Mouse (Mus musculus): ENCODE results near the gene Gm12216.
"Not testable (repeated sequence)": the region's sequence is repeated elsewhere in the genome, so short reads cannot be mapped to it uniquely, and the experiment has no call there.

Gene Gm12216

DNA sequence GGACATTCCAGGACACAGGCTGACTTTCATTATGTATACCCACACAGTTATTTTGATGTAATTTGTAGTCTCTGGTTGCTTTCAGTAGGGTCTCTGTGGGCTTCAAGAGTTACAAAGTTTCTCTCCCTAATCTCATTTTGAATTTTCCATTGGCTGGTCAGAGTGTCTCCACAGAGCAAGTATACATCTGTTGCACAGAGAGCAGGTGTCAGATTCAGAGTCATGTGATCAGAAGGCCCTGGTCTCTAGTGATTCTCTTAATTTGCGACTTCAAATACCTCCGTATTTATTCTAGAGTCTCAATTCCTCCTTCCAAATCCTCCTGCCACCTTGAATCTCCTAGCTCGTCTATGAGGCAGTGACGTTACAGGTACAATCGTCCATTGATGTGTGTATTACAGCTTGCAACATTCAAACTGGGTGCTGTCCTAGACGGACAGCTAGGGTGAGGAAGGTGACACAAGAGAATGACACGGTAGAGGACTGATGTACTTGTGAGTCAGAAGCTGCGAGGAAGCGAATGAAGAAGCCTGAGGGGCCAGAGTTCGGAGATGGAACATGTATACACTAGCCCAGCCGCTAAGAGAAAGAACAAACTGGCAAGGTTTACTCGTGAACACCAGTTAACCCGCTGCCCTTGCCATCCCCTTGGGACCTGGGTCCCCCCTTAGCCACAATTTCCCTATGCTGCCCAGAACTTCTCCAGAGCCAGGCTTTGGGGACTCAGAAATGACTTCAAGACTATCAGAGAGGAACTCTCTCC, 90.5 kb downstream of the Gm12216 start:
- no peak for DNase-seq

GRCm38 (mm10) chr11:53764581-53764980, 94.5 kb downstream of the Gm12216 start:
- no peak for DNase-seq

DNA sequence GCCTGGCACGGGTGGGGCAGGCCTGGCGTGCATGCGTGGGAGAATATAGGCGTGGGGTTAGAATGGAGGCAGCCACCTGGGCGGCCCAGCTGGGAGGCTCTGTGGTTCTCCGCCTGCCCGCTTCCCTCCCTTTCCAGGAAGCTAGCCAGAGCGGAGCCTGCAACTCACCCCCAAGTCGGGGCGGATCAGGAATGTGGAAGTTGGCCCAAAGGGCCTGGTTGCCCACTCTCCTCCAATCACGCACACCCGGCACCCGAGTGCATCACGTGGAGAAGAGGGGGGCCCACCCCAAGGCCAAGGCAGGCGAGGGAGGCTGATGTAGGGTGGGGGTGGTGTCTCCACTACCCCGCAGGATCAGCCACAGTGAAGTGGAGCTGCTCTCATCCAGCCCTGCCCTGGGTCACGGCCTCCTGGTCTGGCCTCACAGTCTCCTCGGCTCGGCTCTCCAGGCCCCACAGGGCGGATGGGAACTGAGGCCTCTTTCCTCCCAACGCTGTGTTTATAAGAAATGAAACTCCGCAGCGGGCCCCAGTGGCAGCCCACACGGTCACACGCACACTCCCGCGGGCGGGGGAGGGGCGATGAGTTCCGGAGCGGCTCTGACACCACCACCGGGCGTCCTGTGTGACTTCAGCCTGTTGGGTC, 95.4 kb downstream of the Gm12216 start:
- DNase-seq = peak; percentile 91 to 96

DNA sequence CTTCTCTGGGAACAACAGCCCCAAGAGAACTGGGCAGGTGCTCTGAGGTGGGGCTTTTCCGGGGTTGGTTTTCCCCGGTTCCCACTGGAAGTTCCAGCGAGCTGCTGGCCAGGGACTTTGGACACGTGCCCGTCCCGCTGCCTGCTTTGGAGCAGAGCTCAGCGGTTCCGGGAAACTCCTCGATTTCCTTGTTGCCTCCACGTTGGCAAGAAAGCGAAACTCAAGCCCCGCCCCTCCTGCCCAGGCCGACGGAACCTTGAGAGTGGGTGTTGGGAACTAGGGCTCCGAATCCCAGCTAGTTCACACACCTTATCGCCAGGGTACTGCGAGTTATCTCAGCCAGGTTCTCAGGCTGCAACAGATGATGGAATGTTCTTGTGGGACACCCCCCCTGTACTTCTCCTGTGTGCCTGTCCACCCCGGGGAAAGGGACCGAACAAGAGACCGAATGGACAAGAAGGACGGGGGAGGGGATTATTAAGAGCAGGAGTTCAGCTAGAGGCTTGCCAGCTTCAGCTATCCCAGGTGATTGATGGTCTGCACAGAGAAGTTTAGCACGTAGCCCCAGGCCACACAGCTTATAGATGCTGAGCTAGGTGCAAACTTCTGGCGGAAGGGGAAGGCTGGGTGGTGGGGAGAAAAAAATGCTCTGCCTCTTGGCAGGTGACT, 96.1 kb downstream of the Gm12216 start:
- peak; percentile 64 to 76 for DNase-seq

- DNase-seq = no peak
Observed at GRCm38 (mm10) chr11:53762426-53762825, 96.6 kb downstream of the Gm12216 start.

GRCm38 (mm10) chr11:53761822-53762221, 97.2 kb downstream of the Gm12216 start:
- peak in 1 of 2 experiments; percentile 18 for DNase-seq

- no peak for DNase-seq
Observed at GRCm38 (mm10) chr11:53761284-53761683, 97.8 kb downstream of the Gm12216 start.

DNA sequence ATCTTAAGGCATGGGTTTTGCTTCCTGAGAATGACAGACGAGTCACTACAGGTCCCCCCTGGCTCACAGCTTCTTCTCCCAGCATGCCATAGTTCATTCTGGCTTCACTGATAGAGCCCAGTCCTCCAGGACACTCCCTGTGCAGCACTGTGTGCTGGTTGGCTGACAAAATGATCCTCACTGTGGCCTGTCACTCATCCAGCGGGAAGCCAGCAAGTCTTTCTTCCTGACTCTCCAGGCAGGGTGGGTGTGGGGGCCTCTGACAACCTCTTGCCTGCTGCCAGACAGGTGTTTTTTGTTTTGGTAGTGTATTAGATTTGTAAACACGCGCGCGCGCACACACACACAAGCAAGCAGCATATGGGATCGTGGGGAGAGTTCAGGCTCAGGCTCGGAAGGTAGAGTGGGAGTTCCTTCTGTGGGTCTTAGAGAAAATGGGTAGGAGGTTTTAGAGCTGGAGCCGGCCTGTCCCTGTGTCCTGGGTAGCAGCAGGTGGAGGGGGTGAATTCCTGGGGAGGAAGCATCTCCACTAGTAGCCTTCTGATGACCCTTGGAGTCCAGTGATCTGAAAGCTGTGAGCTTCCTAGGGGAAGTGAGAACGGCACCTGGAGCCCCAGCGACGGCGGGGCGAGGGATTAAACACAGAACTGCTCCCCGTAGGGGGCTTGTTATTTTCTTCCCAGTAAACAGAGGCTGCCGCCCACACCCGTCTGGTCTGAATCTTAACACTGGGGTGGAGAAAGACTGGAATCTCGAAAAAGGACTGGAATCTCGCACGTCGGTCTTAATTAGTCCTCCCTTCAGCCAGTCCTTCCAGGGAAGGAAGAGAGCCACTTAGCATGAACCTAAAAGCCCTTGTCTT, 99.3 kb downstream of the Gm12216 start:
- no peak for DNase-seq

- no peak for DNase-seq
Observed at GRCm38 (mm10) chr11:53758791-53759351, 100.2 kb downstream of the Gm12216 start.

GRCm38 (mm10) chr11:53758033-53758432, 101.0 kb downstream of the Gm12216 start:
- not testable (repeated sequence) for DNase-seq

DNA sequence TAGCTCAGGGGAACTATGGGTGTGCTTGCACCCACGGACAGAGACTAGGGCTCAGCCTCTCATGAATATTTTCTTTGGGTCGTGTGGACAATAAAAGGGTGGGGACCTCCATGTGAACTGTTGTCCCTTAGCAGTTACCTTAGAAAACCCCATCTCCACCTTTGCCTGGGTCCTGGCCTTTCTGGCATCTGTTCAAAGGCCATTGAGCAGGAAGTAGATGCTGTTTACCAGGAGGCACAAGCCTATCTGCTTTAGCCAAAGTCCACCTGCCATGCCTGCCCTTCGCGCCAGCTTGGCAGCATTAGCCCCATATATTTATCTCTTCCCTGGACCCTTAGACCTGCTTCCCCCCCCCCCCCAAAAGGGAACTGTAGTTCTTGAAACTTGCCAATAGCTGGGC, 101.4 kb downstream of the Gm12216 start:
- no peak for DNase-seq

GRCm38 (mm10) chr11:53755011-53755595, 104.0 kb downstream of the Gm12216 start:
- no peak for DNase-seq

- DNase-seq = no peak
Observed at GRCm38 (mm10) chr11:53749716-53750352, 109.2 kb downstream of the Gm12216 start.

GRCm38 (mm10) chr11:53749306-53749705, 109.8 kb downstream of the Gm12216 start:
- DNase-seq = no peak

- no peak for DNase-seq
Observed at GRCm38 (mm10) chr11:53748614-53749013, 110.4 kb downstream of the Gm12216 start.

GRCm38 (mm10) chr11:53747985-53748384, 111.1 kb downstream of the Gm12216 start:
- no peak for DNase-seq

DNA sequence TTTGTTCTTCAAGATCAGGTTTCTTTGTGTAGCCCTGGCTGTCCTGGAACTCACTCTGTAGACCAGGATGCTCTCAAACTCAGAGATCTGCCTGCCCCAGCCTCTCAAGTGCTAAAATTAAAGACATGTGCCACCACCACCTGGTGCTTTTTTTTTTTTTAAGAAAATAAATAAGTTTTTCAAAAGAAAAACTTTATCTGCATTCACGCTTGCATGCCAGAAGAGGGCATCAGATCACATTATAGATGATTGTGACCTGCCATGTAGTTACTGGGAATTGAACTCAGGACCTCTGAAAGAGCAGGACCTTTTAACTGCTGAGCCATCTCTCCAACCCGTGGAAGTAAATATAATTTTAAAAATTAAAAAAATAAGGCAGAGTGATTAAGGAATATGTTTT, 113.8 kb downstream of the Gm12216 start:
- DNase-seq = no peak

DNA sequence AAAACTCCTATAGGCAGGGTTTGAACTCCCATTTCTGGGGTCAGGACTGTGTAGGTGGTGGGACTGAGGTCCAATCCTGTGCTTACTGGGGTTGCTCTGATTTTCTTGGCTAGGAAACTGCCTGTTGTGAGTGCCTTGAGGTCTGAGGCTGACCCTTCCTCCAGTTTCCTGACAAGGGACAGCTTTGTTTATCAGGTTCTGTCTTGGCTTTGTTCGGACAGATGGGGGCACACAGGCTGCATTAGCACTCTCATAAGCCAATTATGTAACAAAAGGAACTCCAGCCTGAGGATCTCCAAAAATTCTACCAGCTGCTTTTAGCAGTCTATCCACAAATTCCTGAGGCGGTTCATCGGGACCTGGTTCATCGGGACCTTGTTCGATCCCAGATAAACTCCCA, 116.7 kb downstream of the Gm12216 start:
- no peak for DNase-seq

GRCm38 (mm10) chr11:53737573-53737946, 121.5 kb downstream of the Gm12216 start:
- DNase-seq = peak; percentile 17 to 50

DNA sequence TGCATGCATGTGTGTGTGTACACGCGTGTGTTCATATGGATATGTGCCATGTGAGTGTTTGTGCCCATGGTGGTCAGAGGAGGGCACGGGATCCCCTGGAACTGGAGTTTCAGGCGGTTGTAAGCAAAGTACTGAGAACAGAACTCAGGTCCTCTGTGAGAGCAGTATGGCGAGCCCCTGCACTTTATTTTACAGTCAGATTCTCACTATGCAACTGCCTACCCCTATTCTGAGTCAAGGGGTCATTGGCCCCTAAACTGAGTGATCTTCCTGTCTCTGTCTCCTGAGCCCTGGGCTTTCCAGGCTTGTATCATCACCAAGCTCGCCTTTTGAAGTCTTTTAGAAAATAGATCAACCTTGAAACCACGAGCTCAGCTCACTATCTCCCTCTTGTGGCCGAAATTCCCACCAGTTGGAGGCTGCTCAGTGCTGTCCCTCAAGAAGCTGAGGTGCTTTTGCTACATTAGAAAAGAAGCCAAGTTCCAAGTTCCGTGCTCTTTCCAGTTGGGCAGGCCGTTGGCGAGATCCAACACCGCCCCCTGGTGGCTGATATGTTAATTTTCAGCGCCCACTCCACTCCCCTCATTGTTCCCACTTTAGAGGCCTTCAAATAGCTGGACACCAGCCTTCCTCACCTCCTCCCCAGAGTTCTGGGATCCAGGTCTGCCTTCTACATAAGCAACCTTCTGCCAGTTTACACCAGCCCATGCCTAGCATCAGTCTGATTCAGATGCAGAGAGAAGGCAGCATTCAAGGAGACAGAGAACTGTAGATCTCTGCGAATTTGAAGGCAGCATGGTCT, 122.1 kb downstream of the Gm12216 start:
- DNase-seq = peak in 1 of 2 experiments; percentile 65
